Mouse (Mus musculus): ENCODE results near the gene Spata31d1d. TPM values are rescaled to one million over a fixed set of nuclear protein-coding genes. Genes with fewer than 3 reads are reported as not detected.
A peak's percentile ranks its signal among the peaks of the same experiment; 100 is the strongest.
"Not testable (repeated sequence)": the region's sequence is repeated elsewhere in the genome, so short reads cannot be mapped to it uniquely, and the experiment has no call there.

Gene Spata31d1d
- polyA plus RNA-seq (2014; fragmentation: Nextera tagmentation; extraction: Ambion mirVana): not detected in 2 replicates

- peaks cover 0 to 3% of the 10 kb centered on the region in 2 experiments; a peak in 1 of 4 replicates for H3K4me1 ChIP-seq (ENCODE audit: control insufficient read depth in 2 of 2, insufficient read depth in 2 of 2, low read length in 2 of 2)
- H3K9me3 ChIP-seq (ENCODE audit: control insufficient read depth, low read length): no peaks in the 10 kb centered on the region
- H3K4me3 ChIP-seq (ENCODE audit: control insufficient read depth in 1 of 2, insufficient read depth in 1 of 2, low read depth in 1 of 2, low read length in 2 of 2): no peak within 1 kb of the TSS
- H3K27ac ChIP-seq (replicated peaks in 1 of 2; ENCODE audit: control insufficient read depth in 1 of 2, insufficient read depth in 1 of 2, low read depth in 2 of 2, low read length in 2 of 2): no peak within 1 kb of the TSS
- H3K9ac ChIP-seq (ENCODE audit: low read length): no peak within 1 kb of the TSS
- 28% methylated on average over 7 of the region's 7 CpGs for WGBS
- no peaks in the 10 kb centered on the region; the same call in 1 of the 2 replicates for H3K27me3 ChIP-seq (ENCODE audit: control insufficient read depth, insufficient read depth, low read length)
- ATAC-seq (ENCODE audit: insufficient number of reproducible peaks, insufficient read depth, low FRiP score, low read depth): no peak
- no peaks in the 10 kb centered on the region for H3K36me3 ChIP-seq (ENCODE audit: control insufficient read depth, insufficient read depth, low read length)
- H3K4me2 ChIP-seq (ENCODE audit: low read length): no peak within 1 kb of the TSS
Observed at GRCm38 (mm10) chr13:59731652-59732051, at the start of gene Spata31d1d. Gene Spata31d1d, minus strand, starts transcription at chr13:59731752.

- peaks cover 97% of the 10 kb centered on the region for H3K36me3 ChIP-seq (ENCODE audit: control insufficient read depth, insufficient read depth, low read length)
- ATAC-seq (ENCODE audit: insufficient number of reproducible peaks, insufficient read depth, low FRiP score, low read depth); H3K4me3 ChIP-seq (ENCODE audit: control insufficient read depth in 1 of 2, insufficient read depth in 1 of 2, low read depth in 1 of 2, low read length in 2 of 2); H3K9ac ChIP-seq (ENCODE audit: low read length); H3K9me3 ChIP-seq (ENCODE audit: control insufficient read depth, low read length); H3K4me2 ChIP-seq (ENCODE audit: low read length); H3K27ac ChIP-seq (replicated peaks in 1 of 2; ENCODE audit: control insufficient read depth in 1 of 2, insufficient read depth in 1 of 2, low read depth in 2 of 2, low read length in 2 of 2); H3K4me1 ChIP-seq (ENCODE audit: control insufficient read depth in 2 of 2, insufficient read depth in 2 of 2, low read length in 2 of 2); H3K27me3 ChIP-seq (ENCODE audit: control insufficient read depth, insufficient read depth, low read length): not testable (repeated sequence)
- 95% methylated on average over 1 of the region's 1 CpGs for WGBS
Observed at GRCm38 (mm10) chr13:59779744-59780264, 48.3 kb upstream of the Spata31d1d start.

- H3K27me3 ChIP-seq (ENCODE audit: control insufficient read depth, insufficient read depth, low read length): no peaks in the 10 kb centered on the region
- WGBS: 83% methylated on average over 4 of the region's 4 CpGs
- H3K4me2 ChIP-seq (ENCODE audit: low read length): no peak overlapping the region
- H3K4me1 ChIP-seq (ENCODE audit: control insufficient read depth in 2 of 2, insufficient read depth in 2 of 2, low read length in 2 of 2): peaks cover 3% of the 10 kb centered on the region in 2 experiments
- ATAC-seq (ENCODE audit: insufficient number of reproducible peaks, insufficient read depth, low FRiP score, low read depth): no peak
- H3K9me3 ChIP-seq (ENCODE audit: control insufficient read depth, low read length): no peaks in the 10 kb centered on the region
- H3K4me3 ChIP-seq (ENCODE audit: control insufficient read depth in 1 of 2, insufficient read depth in 1 of 2, low read depth in 1 of 2, low read length in 2 of 2): no peak overlapping the region
- peaks cover 95% of the 10 kb centered on the region for H3K36me3 ChIP-seq (ENCODE audit: control insufficient read depth, insufficient read depth, low read length)
- H3K9ac ChIP-seq (ENCODE audit: low read length): no peak overlapping the region
- H3K27ac ChIP-seq (replicated peaks in 1 of 2; ENCODE audit: control insufficient read depth in 1 of 2, insufficient read depth in 1 of 2, low read depth in 2 of 2, low read length in 2 of 2): no peak overlapping the region
Observed at GRCm38 (mm10) chr13:59779213-59779612, 47.7 kb upstream of the Spata31d1d start.

GRCm38 (mm10) chr13:59775168-59775567 lies 43.6 kb upstream of the Spata31d1d start:
- WGBS: 42% methylated on average over 3 of the region's 3 CpGs
- no peak overlapping the region for H3K4me3 ChIP-seq (ENCODE audit: control insufficient read depth in 1 of 2, insufficient read depth in 1 of 2, low read depth in 1 of 2, low read length in 2 of 2)
- H3K4me2 ChIP-seq (ENCODE audit: low read length): 0 out of 2 replicates have a peak overlapping the region, but pooled peaks have one; percentile 1
- peak overlapping the region; percentile 64 to 77 for H3K27ac ChIP-seq (replicated peaks in 1 of 2; ENCODE audit: control insufficient read depth in 1 of 2, insufficient read depth in 1 of 2, low read depth in 2 of 2, low read length in 2 of 2)
- ATAC-seq (ENCODE audit: insufficient number of reproducible peaks, insufficient read depth, low FRiP score, low read depth): no peak
- no peaks in the 10 kb centered on the region for H3K27me3 ChIP-seq (ENCODE audit: control insufficient read depth, insufficient read depth, low read length)
- peaks cover 10 to 14% of the 10 kb centered on the region in 2 experiments for H3K4me1 ChIP-seq (ENCODE audit: control insufficient read depth in 2 of 2, insufficient read depth in 2 of 2, low read length in 2 of 2)
- H3K9me3 ChIP-seq (ENCODE audit: control insufficient read depth, low read length): no peaks in the 10 kb centered on the region
- H3K9ac ChIP-seq (ENCODE audit: low read length): no peak overlapping the region
- peaks cover 78% of the 10 kb centered on the region for H3K36me3 ChIP-seq (ENCODE audit: control insufficient read depth, insufficient read depth, low read length)

- WGBS: 7% methylated on average over 9 of the region's 9 CpGs
- peak overlapping the region; percentile 71 for H3K9ac ChIP-seq (ENCODE audit: low read length)
- H3K4me3 ChIP-seq (ENCODE audit: control insufficient read depth in 1 of 2, insufficient read depth in 1 of 2, low read depth in 1 of 2, low read length in 2 of 2): peak overlapping the region in 1 of 2 experiments; percentile 77; a peak in 2 of 4 replicates
- H3K4me1 ChIP-seq (ENCODE audit: control insufficient read depth in 2 of 2, insufficient read depth in 2 of 2, low read length in 2 of 2): peaks cover 23 to 32% of the 10 kb centered on the region in 2 experiments
- H3K9me3 ChIP-seq (ENCODE audit: control insufficient read depth, low read length): no peaks in the 10 kb centered on the region
- no peaks in the 10 kb centered on the region for H3K27me3 ChIP-seq (ENCODE audit: control insufficient read depth, insufficient read depth, low read length)
- H3K27ac ChIP-seq (replicated peaks in 1 of 2; ENCODE audit: control insufficient read depth in 1 of 2, insufficient read depth in 1 of 2, low read depth in 2 of 2, low read length in 2 of 2): peak overlapping the region; percentile 96 to 100
- peak overlapping the region; percentile 65 for H3K4me2 ChIP-seq (ENCODE audit: low read length)
- no peak for ATAC-seq (ENCODE audit: insufficient number of reproducible peaks, insufficient read depth, low FRiP score, low read depth)
- H3K36me3 ChIP-seq (ENCODE audit: control insufficient read depth, insufficient read depth, low read length): peaks cover 47% of the 10 kb centered on the region
Observed at GRCm38 (mm10) chr13:59771257-59771656, 39.7 kb upstream of the Spata31d1d start.

- peaks cover 26 to 36% of the 10 kb centered on the region in 2 experiments for H3K4me1 ChIP-seq (ENCODE audit: control insufficient read depth in 2 of 2, insufficient read depth in 2 of 2, low read length in 2 of 2)
Observed at GRCm38 (mm10) chr13:59770847-59771246, 39.3 kb upstream of the Spata31d1d start.

GRCm38 (mm10) chr13:59770164-59770562 lies 38.6 kb upstream of the Spata31d1d start:
- Histone ChIP-seq H3K4me3 (ENCODE audit: control insufficient read depth in 1 of 2, insufficient read depth in 1 of 2, low read depth in 1 of 2, low read length in 2 of 2) (peak overlapping the region; percentile 74 to 77), H3K27me3 (ENCODE audit: control insufficient read depth, insufficient read depth, low read length) (no peaks in the 10 kb centered on the region), H3K4me1 (ENCODE audit: control insufficient read depth in 2 of 2, insufficient read depth in 2 of 2, low read length in 2 of 2) (peaks cover 26 to 40% of the 10 kb centered on the region in 2 experiments), H3K9me3 (ENCODE audit: control insufficient read depth, low read length) (no peaks in the 10 kb centered on the region), H3K36me3 (ENCODE audit: control insufficient read depth, insufficient read depth, low read length) (peaks cover 36% of the 10 kb centered on the region), H3K4me2 (ENCODE audit: low read length) (peak overlapping the region; percentile 65), H3K9ac (ENCODE audit: low read length) (peak overlapping the region; percentile 71), H3K27ac (replicated peaks in 1 of 2; ENCODE audit: control insufficient read depth in 1 of 2, insufficient read depth in 1 of 2, low read depth in 2 of 2, low read length in 2 of 2) (peak overlapping the region; percentile 96 to 100)
- ATAC-seq (ENCODE audit: insufficient number of reproducible peaks, insufficient read depth, low FRiP score, low read depth): peak; percentile 79
- WGBS: under 1% methylated on average over 28 of the region's 28 CpGs

More at GRCm38 (mm10) chr13:59770847-59771246, 39.3 kb upstream of the Spata31d1d start:
- H3K27me3 ChIP-seq (ENCODE audit: control insufficient read depth, insufficient read depth, low read length): no peaks in the 10 kb centered on the region
- H3K9me3 ChIP-seq (ENCODE audit: control insufficient read depth, low read length): no peaks in the 10 kb centered on the region
- peak overlapping the region; percentile 96 to 100 for H3K27ac ChIP-seq (replicated peaks in 1 of 2; ENCODE audit: control insufficient read depth in 1 of 2, insufficient read depth in 1 of 2, low read depth in 2 of 2, low read length in 2 of 2)
- H3K9ac ChIP-seq (ENCODE audit: low read length): peak overlapping the region; percentile 71
- H3K4me3 ChIP-seq (ENCODE audit: control insufficient read depth in 1 of 2, insufficient read depth in 1 of 2, low read depth in 1 of 2, low read length in 2 of 2): peak overlapping the region in 1 of 2 experiments; percentile 77; a peak in 3 of 4 replicates
- peak overlapping the region; percentile 65 for H3K4me2 ChIP-seq (ENCODE audit: low read length)
- no peak for ATAC-seq (ENCODE audit: insufficient number of reproducible peaks, insufficient read depth, low FRiP score, low read depth)
- WGBS: 21% methylated on average over 9 of the region's 9 CpGs
- H3K36me3 ChIP-seq (ENCODE audit: control insufficient read depth, insufficient read depth, low read length): peaks cover 43% of the 10 kb centered on the region
